Mouse (Mus musculus): ENCODE results near the gene Gm10974.

GRCm38 (mm10) chr7:66320996-66321395 lies 44.7 kb upstream of the Gm10974 start:
- TF ChIP-seq MXI1 (IDR thresholded peaks at IDR 0.05; ENCODE audit: low read depth, low read length) (no peak), GABPA (IDR thresholded peaks at IDR 0.05; ENCODE audit: low read depth, low read length) (no peak), USF1 (IDR thresholded peaks at IDR 0.05; ENCODE audit: low read depth, low read length) (peak; percentile 30; the same call in 1 of the 2 replicates), CTCF (IDR thresholded peaks at IDR 0.05 in 2 of 3, conservative IDR thresholded peaks at IDR 0.05 in 1 of 3; ENCODE audit: control insufficient read depth in 1 of 3, insufficient read depth in 1 of 3, low read depth in 2 of 3, low read length in 3 of 3, poor library complexity in 1 of 3, severe bottlenecking in 1 of 3) (no peak), HCFC1 (IDR thresholded peaks at IDR 0.05; ENCODE audit: low read depth, low read length) (no peak)

Measured in MEL (cell line).